Mouse (Mus musculus) liver, embryonic 14.5 days (tissue): ENCODE measurements around the gene Rad51b. TPM values are rescaled to one million over a fixed set of nuclear protein-coding genes. Genes with fewer than 3 reads are reported as not detected.

Experiments used
- ATAC-seq: fragments of 200-750 bp; cut with Nextera tagmentation; 2 replicates; pipeline ENCODE4 v1.8.0; 2017; ENCODE audit warnings: moderate number of reproducible peaks, mild to moderate bottlenecking, moderate library complexity; ENCODE audit not compliant: insufficient read depth
- DNase-seq, 3 experiments: peaks; one replicate each; pipeline ENCODE4 v3.0.0-alpha.2; 2012 to 2013; ENCODE audit warnings: low read depth in 3 of 3, low spot score in 3 of 3
- H3K27ac ChIP-seq: fragments of 300-500 bp; sonication (generic); 2 replicates; pipeline ENCODE4 v1.5.1; 2014; ENCODE audit warnings: moderate library complexity, mild to moderate bottlenecking, control low read depth, inconsistent platforms
- H3K27me3 ChIP-seq: fragments of 300-500 bp; sonication (generic); 2 replicates; pipeline ENCODE4 v1.6.1; 2014; ENCODE audit warnings: mild to moderate bottlenecking, low read length, moderate library complexity; ENCODE audit not compliant: control insufficient read depth, insufficient read depth
- H3K36me3 ChIP-seq: fragments of 300-500 bp; sonication (generic); replicated peaks from 2 replicates; pipeline ENCODE4 v1.6.1; 2014; ENCODE audit warnings: low read depth; ENCODE audit not compliant: control insufficient read depth, insufficient read depth
- H3K4me1 ChIP-seq, 2 experiments: fragments of 200-500 bp in 1 of 2; fragments of 300-500 bp in 1 of 2; sonication (generic) in 1 of 2; replicated peaks; 2 replicates each; pipeline ENCODE4 v1.6.1; 2012 to 2014; ENCODE audit warnings: antibody characterized with exemption in 1 of 2, inconsistent platforms in 1 of 2, low read length in 1 of 2; ENCODE audit not compliant: control insufficient read depth in 2 of 2, insufficient read depth in 2 of 2
- H3K4me2 ChIP-seq: fragments of 300-500 bp; sonication (generic); 2 replicates; pipeline ENCODE4 v1.6.1; 2014; ENCODE audit warnings: low read depth, mild to moderate bottlenecking, control low read depth, moderate library complexity
- H3K4me3 ChIP-seq, 2 experiments: fragments of 200-500 bp in 1 of 2; fragments of 300-500 bp in 1 of 2; sonication (generic) in 1 of 2; 2 replicates each; pipeline ENCODE4 v1.5.1; 2012 to 2014; ENCODE audit warnings: low read depth in 2 of 2, low read length in 2 of 2, mild to moderate bottlenecking in 2 of 2, control low read depth in 1 of 2, inconsistent platforms in 1 of 2, moderate library complexity in 1 of 2; ENCODE audit not compliant: insufficient read depth in 1 of 2
- H3K9ac ChIP-seq: fragments of 300-500 bp; sonication (generic); replicated peaks from 2 replicates; pipeline ENCODE4 v1.6.1; 2014; ENCODE audit warnings: mild to moderate bottlenecking, control low read depth, moderate library complexity
- H3K9me3 ChIP-seq: fragments of 300-500 bp; sonication (generic); 2 replicates; pipeline ENCODE4 v1.6.1; 2016; ENCODE audit warnings: low read length, mixed read lengths; ENCODE audit not compliant: control insufficient read depth
- CTCF ChIP-seq: IDR thresholded peaks from 2 replicates; pipeline ENCODE4 v1.5.1; 2016; ENCODE audit warnings: antibody characterized with exemption, low read depth, control low read depth
- EP300 ChIP-seq: IDR thresholded peaks from 2 replicates; pipeline ENCODE4 v1.6.1; 2016; ENCODE audit warnings: antibody characterized with exemption, low read depth
- WGBS: fragments of 180-500 bp; shearing (Covaris S2); extraction: QIAGEN DNeasy Blood & Tissue Kit; methylation state at CpG from one replicate; pipeline ENCODE4 v1.1.7; 2014; ENCODE audit not compliant: insufficient replicate concordance; 5-methylcytosine and 5-hydroxymethylcytosine counted together
- polyA plus RNA-seq, 2 experiments: library from polyadenylated mRNA; depleted of rRNA in 1 of 2; stranded (reverse) in 1 of 2; unstranded in 1 of 2; fragments of >200 nt; fragmentation: Nextera tagmentation in 1 of 2; extraction: Ambion mirVana in 1 of 2; gene quantifications; 2 replicates each; pipeline versions ENCODE4 v1.2.1 to v1.2.3; 2012 to 2014

The Rad51b gene
- polyA plus RNA-seq, 2 experiments: 2.3 to 5.1 TPM

DNA sequence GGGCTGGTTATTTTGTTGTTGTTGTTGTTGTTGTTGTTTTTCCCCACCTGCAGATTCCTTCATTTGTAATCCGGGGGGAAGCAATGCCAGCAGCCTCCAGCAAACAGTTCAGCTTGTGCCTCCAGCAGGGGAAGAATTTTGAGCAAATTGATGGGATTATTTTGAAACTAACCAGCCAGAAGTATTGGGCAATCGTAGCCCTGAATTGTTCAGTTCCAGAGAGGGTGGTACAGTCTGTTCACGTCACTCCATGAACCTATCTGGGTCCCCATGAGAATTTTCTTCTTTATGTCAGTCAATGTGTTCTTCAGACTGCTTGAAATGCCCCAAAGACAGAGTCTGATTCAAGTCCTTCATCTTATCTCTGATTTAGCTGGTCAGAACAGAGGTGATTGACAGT is 138.4 kb downstream of the Rad51b start:
- Histone ChIP-seq H3K27ac (no peak overlapping the region), H3K9me3 (no peaks in the 10 kb centered on the region), H3K4me1 (peaks cover 0 to 3% of the 10 kb centered on the region in 2 experiments; a peak in 1 of 4 replicates), H3K4me2 (no peak overlapping the region), H3K27me3 (no peaks in the 10 kb centered on the region), H3K36me3 (no peaks in the 10 kb centered on the region), H3K4me3 (no peak overlapping the region), H3K9ac (no peak overlapping the region)
- DNase-seq (no peak), ATAC-seq (no peak)
- TF ChIP-seq CTCF (no peak), EP300 (no peak)
- WGBS: 49% methylated on average over 3 of the region's 3 CpGs

DNA sequence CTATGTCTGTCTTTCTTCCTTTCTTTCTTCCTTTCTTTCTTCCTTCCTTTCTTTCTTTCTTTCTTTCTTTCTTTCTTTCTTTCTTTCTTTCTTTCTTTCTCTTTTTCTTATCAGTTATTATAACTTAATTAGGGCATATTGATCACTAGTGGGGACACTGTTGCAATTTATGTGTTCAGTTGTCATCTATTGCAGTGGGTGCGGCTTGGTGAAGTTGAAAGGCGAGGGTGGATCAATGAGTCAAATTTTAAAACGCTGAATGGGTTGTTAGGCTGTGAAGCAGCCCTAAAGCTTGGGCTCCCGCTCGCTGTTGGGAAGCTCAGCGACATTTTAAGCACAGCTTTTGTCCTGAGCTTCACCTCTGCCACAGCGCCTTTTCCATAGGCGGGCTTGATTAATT is 139.0 kb downstream of the Rad51b start:
- no peak overlapping the region for H3K4me2 ChIP-seq
- no peak for ATAC-seq
- H3K36me3 ChIP-seq: no peaks in the 10 kb centered on the region
- H3K4me1 ChIP-seq: peaks cover 0 to 3% of the 10 kb centered on the region in 2 experiments; a peak in 1 of 4 replicates
- no peak overlapping the region for H3K4me3 ChIP-seq
- no peak overlapping the region for H3K27ac ChIP-seq
- 74% methylated on average over 8 of the region's 8 CpGs for WGBS
- no peaks in the 10 kb centered on the region for H3K9me3 ChIP-seq
- no peak for TF ChIP-seq EP300
- no peak for TF ChIP-seq CTCF
- no peak overlapping the region for H3K9ac ChIP-seq
- no peak for DNase-seq
- no peaks in the 10 kb centered on the region for H3K27me3 ChIP-seq

DNA sequence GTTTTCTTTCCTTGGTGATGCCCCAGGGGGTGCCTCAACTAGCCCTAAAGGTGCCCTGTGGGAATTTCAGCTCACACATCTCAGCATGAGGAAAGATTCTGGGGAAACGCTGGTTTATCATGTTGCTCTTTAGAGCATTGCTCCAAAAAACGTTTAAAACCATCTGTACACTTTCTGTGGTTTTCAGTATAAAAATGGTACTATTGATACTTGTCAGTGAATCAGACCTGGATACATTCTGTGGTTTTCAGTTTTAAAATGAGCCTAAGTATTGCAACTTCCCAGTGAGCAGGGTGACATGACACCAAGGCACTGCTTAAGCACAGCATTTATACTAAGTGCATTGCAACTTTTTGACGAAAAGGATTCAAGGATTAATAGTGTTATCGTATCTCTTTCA is 139.8 kb downstream of the Rad51b start:
- ATAC-seq (no peak), DNase-seq (no peak)
- TF ChIP-seq EP300 (no peak), CTCF (no peak)
- H3K27me3 ChIP-seq: no peaks in the 10 kb centered on the region
- 55% methylated on average over 4 of the region's 4 CpGs for WGBS
- H3K4me1 ChIP-seq: peaks cover 0 to 10% of the 10 kb centered on the region in 2 experiments; a peak in 2 of 4 replicates
- H3K4me2 ChIP-seq: no peak overlapping the region
- no peak overlapping the region for H3K9ac ChIP-seq
- H3K9me3 ChIP-seq: no peaks in the 10 kb centered on the region
- H3K36me3 ChIP-seq: no peaks in the 10 kb centered on the region
- H3K27ac ChIP-seq: no peak overlapping the region
- H3K4me3 ChIP-seq: no peak overlapping the region

DNA sequence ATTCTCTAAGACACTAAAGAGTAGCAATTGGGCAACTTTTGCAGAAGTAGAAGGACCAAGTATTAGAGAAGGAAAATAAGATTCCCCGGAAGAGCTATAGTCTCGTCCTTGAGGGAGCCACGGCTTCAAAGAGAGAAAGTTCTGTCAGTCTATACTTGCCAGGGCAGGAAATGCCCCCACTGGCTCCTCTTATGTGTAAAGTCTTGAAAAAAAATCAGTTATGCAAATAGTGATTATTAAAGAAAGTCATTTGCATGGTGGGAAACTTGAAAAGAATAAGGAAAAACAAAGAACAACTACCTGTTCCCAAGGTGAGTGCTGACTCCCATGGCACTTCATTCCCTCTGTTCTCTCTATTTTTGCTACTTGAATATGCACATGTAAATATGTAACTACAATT is 140.5 kb downstream of the Rad51b start:
- TF ChIP-seq CTCF (no peak), EP300 (no peak)
- no peak overlapping the region for H3K4me2 ChIP-seq
- no peak overlapping the region for H3K4me3 ChIP-seq
- H3K27me3 ChIP-seq: no peaks in the 10 kb centered on the region
- WGBS: 60% methylated on average over 3 of the region's 3 CpGs
- ATAC-seq (no peak), DNase-seq (no peak)
- H3K27ac ChIP-seq: no peak overlapping the region
- peaks cover 0 to 10% of the 10 kb centered on the region in 2 experiments; a peak in 2 of 4 replicates for H3K4me1 ChIP-seq
- H3K36me3 ChIP-seq: no peaks in the 10 kb centered on the region
- H3K9ac ChIP-seq: no peak overlapping the region
- no peaks in the 10 kb centered on the region for H3K9me3 ChIP-seq

DNA sequence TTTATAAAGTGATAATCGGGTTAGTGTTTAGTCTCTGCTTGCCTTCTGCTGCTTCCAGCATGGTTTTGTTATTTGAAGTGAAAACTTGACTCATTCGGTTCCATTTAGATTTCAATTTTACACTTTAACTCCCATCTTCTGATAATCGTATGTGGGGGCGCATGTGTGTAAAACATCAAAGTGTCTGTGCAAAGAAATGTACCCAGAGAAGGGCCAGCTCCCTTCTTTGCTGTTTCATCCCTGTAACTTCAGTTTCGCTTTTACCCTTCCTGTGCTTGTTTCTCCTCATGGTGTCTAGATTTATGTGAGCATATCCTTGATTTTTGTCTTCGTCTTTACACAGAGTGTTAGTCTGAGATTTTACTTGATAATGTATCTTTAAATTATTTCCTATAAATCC is 142.9 kb downstream of the Rad51b start:
- Histone ChIP-seq H3K4me2 (no peak overlapping the region), H3K9me3 (no peaks in the 10 kb centered on the region), H3K4me3 (no peak overlapping the region), H3K4me1 (peaks cover 0 to 10% of the 10 kb centered on the region in 2 experiments; a peak in 2 of 4 replicates), H3K27me3 (no peaks in the 10 kb centered on the region), H3K27ac (no peak overlapping the region), H3K9ac (no peak overlapping the region), H3K36me3 (no peaks in the 10 kb centered on the region)
- TF ChIP-seq EP300 (no peak), CTCF (no peak)
- WGBS: 78% methylated on average over 6 of the region's 6 CpGs
- ATAC-seq: no peak
- no peak for DNase-seq
